Mouse (Mus musculus) MEL (cell line): Measurements from ENCODE around the gene St6gal1. TPM values are rescaled to one million over a fixed set of nuclear protein-coding genes. Genes with fewer than 3 reads are reported as not detected.

Experiments
- DNase-seq: peaks from one replicate; pipeline ENCODE4 v3.0.0; 2011; ENCODE audit warnings: low read depth, low spot score
- H3K27ac ChIP-seq: 2 replicates; pipeline ENCODE4 v1.5.1; 2012; ENCODE audit warnings: low read depth, mild to moderate bottlenecking, control low read depth, low read length, moderate library complexity; ENCODE audit not compliant: control insufficient read depth
- H3K27me3 ChIP-seq, 2 experiments: fragments of 150-350 bp in 1 of 2; sonication (generic) in 1 of 2; 2 replicates each; pipeline ENCODE4 v1.6.1; 2012; ENCODE audit warnings: low read length in 2 of 2, mild to moderate bottlenecking in 2 of 2, improper control_type of control experiment in 1 of 2, moderate library complexity in 1 of 2; ENCODE audit not compliant: insufficient read depth in 2 of 2, control insufficient read depth in 1 of 2
- H3K36me3 ChIP-seq, 2 experiments: 2 replicates each; pipeline ENCODE4 v1.6.1; 2012 to 2014; ENCODE audit warnings: low read length in 2 of 2, improper control_type of control experiment in 1 of 2, inconsistent platforms in 1 of 2, mild to moderate bottlenecking in 1 of 2; ENCODE audit not compliant: insufficient read depth in 2 of 2, control insufficient read depth in 1 of 2
- H3K4me1 ChIP-seq, 2 experiments: fragments of 150-350 bp in 1 of 2; sonication (generic) in 1 of 2; 2 replicates each; pipeline ENCODE4 v1.6.1; 2012; ENCODE audit warnings: low read length in 2 of 2, improper control_type of control experiment in 1 of 2, mild to moderate bottlenecking in 1 of 2; ENCODE audit not compliant: insufficient read depth in 2 of 2, control insufficient read depth in 1 of 2
- H3K4me3 ChIP-seq, 2 experiments: fragments of 150-350 bp in 1 of 2; sonication (generic) in 1 of 2; 2 replicates each; pipeline ENCODE4 v1.5.1; 2012; ENCODE audit warnings: low read depth in 2 of 2, low read length in 2 of 2, mild to moderate bottlenecking in 2 of 2, moderate library complexity in 2 of 2, control low read depth in 1 of 2, improper control_type of control experiment in 1 of 2; ENCODE audit not compliant: control insufficient read depth in 1 of 2, insufficient read depth in 1 of 2
- H3K79me2 ChIP-seq: 2 replicates; pipeline ENCODE4 v1.6.1; 2012; ENCODE audit warnings: mild to moderate bottlenecking, low read length, moderate library complexity; ENCODE audit not compliant: control insufficient read depth, poor library complexity, insufficient read depth
- H3K9ac ChIP-seq: 2 replicates; pipeline ENCODE4 v1.6.1; 2012; ENCODE audit warnings: low read depth, mild to moderate bottlenecking, control low read depth, low read length, moderate library complexity; ENCODE audit not compliant: control insufficient read depth, poor library complexity, severe bottlenecking
- H3K9me3 ChIP-seq: fragments of 150-350 bp; sonication (generic); replicated peaks from 2 replicates; pipeline ENCODE4 v1.6.1; 2012; ENCODE audit warnings: mild to moderate bottlenecking, low read length, improper control_type of control experiment, moderate library complexity; ENCODE audit not compliant: insufficient read depth
- CHD1 ChIP-seq: IDR thresholded peaks from 2 replicates; pipeline ENCODE4 v1.6.1; 2012; ENCODE audit warnings: low read depth, mild to moderate bottlenecking, inconsistent platforms, low read length, improper control_type of control experiment
- ELF1 ChIP-seq: IDR thresholded peaks from 2 replicates; pipeline ENCODE4 v1.6.1; 2014; ENCODE audit warnings: low read depth, mild to moderate bottlenecking, inconsistent platforms, low read length, improper control_type of control experiment, moderate library complexity
- ETS1 ChIP-seq: IDR thresholded peaks from 2 replicates; pipeline ENCODE4 v1.6.1; 2012; ENCODE audit warnings: low read depth, mild to moderate bottlenecking, inconsistent platforms, low read length, improper control_type of control experiment, moderate library complexity
- HCFC1 ChIP-seq: IDR thresholded peaks from 2 replicates; pipeline ENCODE4 v1.6.1; 2012; ENCODE audit warnings: low read depth, mild to moderate bottlenecking, inconsistent platforms, low read length, improper control_type of control experiment, moderate library complexity
- MXI1 ChIP-seq: IDR thresholded peaks from 2 replicates; pipeline ENCODE4 v1.6.1; 2011; ENCODE audit warnings: mild to moderate bottlenecking, low read depth, low read length, improper control_type of control experiment
- NELFE ChIP-seq: IDR thresholded peaks from 2 replicates; pipeline ENCODE4 v1.6.1; 2011; ENCODE audit warnings: low read depth, low read length, improper control_type of control experiment
- POLR2AphosphoS5 ChIP-seq: IDR thresholded peaks from 2 replicates; pipeline ENCODE4 v1.6.1; 2012; ENCODE audit warnings: low read depth, borderline replicate concordance, mild to moderate bottlenecking, inconsistent platforms, low read length, moderate library complexity, mixed read lengths
- RCOR1 ChIP-seq: IDR thresholded peaks from 2 replicates; pipeline ENCODE4 v1.6.1; 2012; ENCODE audit warnings: low read depth, mild to moderate bottlenecking, inconsistent platforms, low read length, improper control_type of control experiment
- SMC3 ChIP-seq: IDR thresholded peaks from 2 replicates; pipeline ENCODE4 v1.6.1; 2011; ENCODE audit warnings: low read depth, low read length, improper control_type of control experiment
- UBTF ChIP-seq: IDR thresholded peaks from 2 replicates; pipeline ENCODE4 v1.6.1; 2012; ENCODE audit warnings: low read depth, mild to moderate bottlenecking, inconsistent platforms, low read length, improper control_type of control experiment, moderate library complexity, borderline replicate concordance; ENCODE audit not compliant: insufficient read depth
- USF1 ChIP-seq: IDR thresholded peaks from 2 replicates; pipeline ENCODE4 v1.6.1; 2014; ENCODE audit warnings: low read depth, mild to moderate bottlenecking, inconsistent platforms, low read length, improper control_type of control experiment, moderate library complexity
- ZC3H11A ChIP-seq: IDR thresholded peaks from 2 replicates; pipeline ENCODE4 v1.6.1; 2012; ENCODE audit warnings: low read depth, mild to moderate bottlenecking, inconsistent platforms, low read length, improper control_type of control experiment
- ZMIZ1 ChIP-seq: IDR thresholded peaks from 2 replicates; pipeline ENCODE4 v1.6.1; 2012; ENCODE audit warnings: low read depth, mild to moderate bottlenecking, inconsistent platforms, low read length, improper control_type of control experiment, moderate library complexity
- ZNF384 ChIP-seq: IDR thresholded peaks from 2 replicates; pipeline ENCODE4 v1.6.1; 2012; ENCODE audit warnings: low read depth, mild to moderate bottlenecking, inconsistent platforms, low read length, improper control_type of control experiment
- polyA plus RNA-seq, 2 experiments: library from polyadenylated mRNA; stranded (reverse) in 1 of 2; unstranded in 1 of 2; fragments of >175 nt in 1 of 2; fragments of >200 nt in 1 of 2; gene quantifications; 2 replicates each; pipeline versions ENCODE4 v1.2.1 to v1.2.4; 2012; ENCODE audit warnings: low replicate concordance in 2 of 2, low read depth in 1 of 2; ENCODE audit not compliant: insufficient read length in 2 of 2, insufficient read depth in 1 of 2, missing spikeins in 1 of 2
- total RNA-seq: library from RNA; depleted of rRNA; stranded (reverse); fragments of 300-350 nt; gene quantifications from 2 replicates; pipeline ENCODE4 v1.2.3, GENCODE M21; 2012

Gene St6gal1
- total and polyA plus RNA-seq, 3 experiments = not detected

DNA sequence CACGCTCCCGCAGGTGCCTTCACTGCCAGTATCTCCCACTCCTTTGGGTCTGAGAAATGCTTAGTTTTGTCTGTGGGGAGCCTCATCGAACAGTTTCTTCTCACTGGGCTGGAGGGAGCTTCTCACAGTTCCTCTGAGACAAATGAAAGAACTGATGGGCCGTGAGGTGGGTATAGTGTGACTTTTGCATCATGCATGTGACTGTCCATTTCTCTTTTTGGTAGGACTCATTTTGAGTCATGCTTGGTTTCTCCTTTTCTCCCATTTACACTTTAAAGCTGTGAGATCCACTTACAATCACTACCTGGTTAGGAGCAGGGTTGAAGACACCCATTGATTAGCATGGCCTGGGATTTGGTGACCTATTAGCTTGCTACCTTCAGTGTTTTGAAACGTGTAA, 10.0 kb downstream of the St6gal1 start:
- Histone ChIP-seq H3K4me3 (no peak overlapping the region), H3K27me3 (no peaks in the 10 kb centered on the region; a peak in 1 of 4 replicates), H3K27ac (no peak overlapping the region), H3K4me1 (no peaks in the 10 kb centered on the region), H3K9me3 (no peaks in the 10 kb centered on the region), H3K79me2 (no peaks in the 10 kb centered on the region), H3K9ac (no peak overlapping the region), H3K36me3 (no peaks in the 10 kb centered on the region)
- TF ChIP-seq RCOR1 = no peak
- DNase-seq = no peak

DNA sequence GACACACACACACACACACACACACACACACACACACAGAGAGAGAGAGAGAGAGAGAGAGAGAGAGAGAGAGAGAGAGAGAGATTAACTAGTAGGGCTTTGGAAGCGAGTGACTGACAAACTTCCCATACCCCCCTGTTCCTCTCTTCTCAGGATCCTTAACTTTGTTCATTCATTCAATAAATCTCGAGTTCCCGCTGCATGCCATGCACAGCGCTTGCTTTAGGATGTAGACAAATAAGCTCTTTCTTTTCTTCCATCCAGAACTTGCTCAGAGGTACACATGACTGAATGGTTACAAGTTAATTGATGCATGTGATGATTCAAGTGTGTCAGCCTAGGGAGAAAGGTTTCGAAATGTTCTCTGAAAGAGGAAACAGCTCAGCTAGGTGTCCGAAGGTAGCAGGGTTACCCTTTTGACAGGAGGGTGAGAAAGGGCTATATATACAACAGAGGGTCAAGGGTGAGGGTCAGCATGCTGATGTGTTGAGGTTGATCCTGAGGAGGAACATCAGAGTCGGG, 10.7 kb downstream of the St6gal1 start:
- TF ChIP-seq SMC3 = no peak
- no peak for TF ChIP-seq CHD1
- no peak for TF ChIP-seq ZNF384
- Histone ChIP-seq H3K27ac (no peak overlapping the region), H3K36me3 (no peaks in the 10 kb centered on the region), H3K9ac (no peak overlapping the region), H3K9me3 (no peaks in the 10 kb centered on the region), H3K79me2 (no peaks in the 10 kb centered on the region), H3K4me1 (no peaks in the 10 kb centered on the region), H3K27me3 (no peaks in the 10 kb centered on the region; a peak in 1 of 4 replicates), H3K4me3 (no peak overlapping the region)
- DNase-seq = no peak

DNA sequence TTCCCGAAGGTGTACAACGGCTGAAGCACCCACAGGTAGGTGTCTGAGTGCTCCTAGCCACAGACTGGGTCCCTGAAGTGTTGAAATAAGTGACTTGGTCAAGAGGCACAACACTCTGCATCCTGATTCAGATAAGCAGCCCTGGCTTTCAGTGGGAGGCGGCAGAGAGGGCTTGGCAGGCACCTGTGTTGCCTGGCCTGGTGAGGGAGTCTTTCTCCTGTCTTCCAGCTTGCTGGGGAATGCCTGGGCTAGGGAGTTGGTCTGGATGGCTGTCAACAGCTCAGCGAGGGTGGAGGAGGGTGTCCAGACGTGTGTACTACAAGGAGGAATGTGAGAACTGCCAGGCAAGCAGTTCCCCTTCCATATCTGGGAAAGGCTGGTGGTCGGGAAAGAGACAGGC, 15.0 kb downstream of the St6gal1 start:
- H3K27ac ChIP-seq = no peak overlapping the region
- H3K27me3 ChIP-seq = no peaks in the 10 kb centered on the region; a peak in 1 of 4 replicates

More for the DNA sequence above, 15.0 kb downstream of the St6gal1 start:
- Histone ChIP-seq H3K4me1 (no peaks in the 10 kb centered on the region), H3K36me3 (no peaks in the 10 kb centered on the region), H3K79me2 (no peaks in the 10 kb centered on the region), H3K9ac (no peak overlapping the region), H3K4me3 (no peak overlapping the region), H3K9me3 (no peaks in the 10 kb centered on the region)
- no peak for DNase-seq
- TF ChIP-seq ZC3H11A (no peak), ZMIZ1 (no peak), UBTF (no peak), ETS1 (no peak), USF1 (no peak), NELFE (no peak), MXI1 (no peak), ZNF384 (no peak), POLR2AphosphoS5 (no peak), ELF1 (no peak), HCFC1 (no peak)
